Comparison of ENCODE assay signal across 8 mouse cellular contexts in the genomic region with DNA sequence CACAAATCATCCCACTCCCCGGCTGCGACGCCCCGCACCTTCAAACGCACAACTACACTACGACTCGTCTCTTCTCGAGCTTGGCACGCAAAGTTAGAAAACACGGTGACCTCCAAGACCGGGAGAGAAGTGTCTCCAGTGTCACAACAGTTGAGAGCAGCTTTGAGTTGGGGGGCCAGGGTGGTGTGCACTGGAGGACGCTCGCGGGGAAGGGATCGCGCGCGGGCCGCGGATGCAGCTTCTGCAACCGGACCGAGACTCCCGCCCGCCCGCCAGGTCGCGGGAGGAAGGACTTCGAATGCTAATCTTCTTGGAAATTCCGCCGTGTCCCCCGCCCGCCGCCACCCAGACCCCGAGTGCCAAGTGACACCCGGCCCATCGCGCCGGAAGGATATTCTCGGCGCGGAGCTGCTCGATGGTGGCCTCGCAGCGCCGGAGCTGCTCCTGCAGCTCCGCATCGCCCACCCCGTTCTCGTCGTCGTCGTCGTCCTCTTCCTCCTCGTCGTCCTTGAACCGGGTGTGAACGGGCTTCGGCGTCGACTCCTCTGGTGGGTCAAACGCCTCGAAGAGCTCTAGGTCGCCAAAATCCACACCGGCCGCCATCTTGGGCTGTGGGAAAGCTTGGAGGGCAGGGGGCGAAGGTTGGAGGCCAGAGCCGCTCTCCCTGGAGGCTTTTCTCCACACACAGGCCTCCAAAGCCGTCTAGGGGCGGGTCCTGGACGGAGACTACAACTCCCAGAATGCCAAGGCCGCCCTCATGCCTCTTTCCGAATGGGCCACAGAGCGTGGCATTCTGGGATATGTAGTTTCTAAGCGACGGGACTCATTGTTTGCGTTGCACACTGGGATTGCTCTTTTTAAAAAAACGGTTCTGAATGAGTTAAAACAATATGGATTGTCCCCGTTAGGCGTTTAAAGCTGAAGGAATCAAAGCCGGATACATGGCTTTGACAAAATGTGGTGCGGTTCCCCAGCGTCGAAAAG. TPM values are rescaled to one million over a fixed set of nuclear protein-coding genes. Genes with fewer than 3 reads are reported as not detected.
DNase-seq lines count a peak whose midpoint lies in the region; ATAC-seq and TF ChIP-seq lines count a peak whose summit lies in the region.

A gene (minus strand): TSS at position 773 of the 984 bp plus-strand sequence.

- ATAC-seq in activated CD4-positive, CD25-positive, alpha-beta regulatory T cell, adult 4 months = peak; percentile 98

- no peak for TF ChIP-seq CTCF in cortical plate, adult 2 months (IDR thresholded peaks at IDR 0.05; ENCODE audit: extremely low read depth, insufficient read depth, low read length)

- peak within 1 kb of the TSS; percentile 88 for H3K4me3 ChIP-seq in cortical plate, adult 2 months (ENCODE audit: insufficient read depth, low read length)
- peak within 1 kb of the TSS; percentile 98 for H3K4me3 ChIP-seq in megakaryocyte, embryonic 14.5 days (replicated peaks)

- H3K9me3 ChIP-seq in megakaryocyte, embryonic 14.5 days = no peaks in the 10 kb centered on the region

- DNase-seq in gastrocnemius, adult 8-10 months (ENCODE audit: low spot score in 2 of 2) = peak; percentile 92 to 94
- DNase-seq in hindlimb bud, embryonic 11.5 days (ENCODE audit: extremely low spot score, low read depth, low spot score) = peak; percentile 99
- DNase-seq in left cerebral cortex, adult 8-10 months (ENCODE audit: low spot score in 2 of 2) = peak; percentile 87 to 96
- peak; percentile 98 for DNase-seq in right cerebral cortex, postnatal 10 days (ENCODE audit: low spot score in 2 of 2)
- DNase-seq in urinary bladder, postnatal 25 days (ENCODE audit: low spot score) = peak; percentile 84

- TF ChIP-seq POLR2A in cortical plate, adult 2 months (IDR thresholded peaks at IDR 0.05; ENCODE audit: extremely low read depth, insufficient read depth, low read length) = peak; percentile 37; the same call in 1 of the 2 replicates

- H3K27ac ChIP-seq in cortical plate, adult 2 months (ENCODE audit: insufficient read depth, low read length) = peak within 1 kb of the TSS; percentile 83

- H3K4me1 ChIP-seq in cortical plate, adult 2 months (ENCODE audit: control insufficient read depth, insufficient read depth, low read length) = peaks cover 3% of the 10 kb centered on the region; the same call in 1 of the 2 replicates
- peaks cover 31% of the 10 kb centered on the region for H3K4me1 ChIP-seq in megakaryocyte, embryonic 14.5 days

- no peaks in the 10 kb centered on the region for H3K27me3 ChIP-seq in megakaryocyte, embryonic 14.5 days (replicated peaks)

- H3K36me3 ChIP-seq in megakaryocyte, embryonic 14.5 days (replicated peaks; ENCODE audit: low read length) = peaks cover 24% of the 10 kb centered on the region

RNA-seq across cellular contexts. Expression of the gene that starts here (rescaled TPM):
- 10 to 100 TPM; 55.2 to 55.4 TPM for polyA plus RNA-seq in activated CD4-positive, CD25-positive, alpha-beta regulatory T cell, adult 4 months (2017; shearing (Covaris generic))
- polyA plus RNA-seq in cortical plate, adult 2 months (2012; rRNA removed) = 42.6 and 47.3 TPM in 2 replicates
- total RNA-seq in gastrocnemius, adult 8-10 months (2022) = 10 to 100 TPM in 3 of 4 experiments, 1 to 10 TPM in 1; 10.0 to 15.4 (median 11.6) TPM
- 10 to 100 TPM; 30.4 to 48.8 (median 44.5) TPM for total RNA-seq in left cerebral cortex, adult 8-10 months (2022)
- polyA plus RNA-seq in megakaryocyte, embryonic 14.5 days (2012; ENCODE audit: insufficient read depth, low replicate concordance) = 24.3 and 25.8 TPM in 2 replicates

Comparison
In these comparisons a context has a peak if more than half of its experiments do, and no peak if none do; other contexts are left out.
1. Peak in every context shown above with its lines: DNase-seq, ATAC-seq, H3K4me3 ChIP-seq and H3K27ac ChIP-seq.